Mouse (Mus musculus): ENCODE measurements around the gene Etnk2.
A peak's percentile ranks its signal among the peaks of the same experiment; 100 is the strongest.
"Not testable (repeated sequence)": the region's sequence is repeated elsewhere in the genome, so short reads cannot be mapped to it uniquely, and the experiment has no call there.

The Etnk2 gene

DNA sequence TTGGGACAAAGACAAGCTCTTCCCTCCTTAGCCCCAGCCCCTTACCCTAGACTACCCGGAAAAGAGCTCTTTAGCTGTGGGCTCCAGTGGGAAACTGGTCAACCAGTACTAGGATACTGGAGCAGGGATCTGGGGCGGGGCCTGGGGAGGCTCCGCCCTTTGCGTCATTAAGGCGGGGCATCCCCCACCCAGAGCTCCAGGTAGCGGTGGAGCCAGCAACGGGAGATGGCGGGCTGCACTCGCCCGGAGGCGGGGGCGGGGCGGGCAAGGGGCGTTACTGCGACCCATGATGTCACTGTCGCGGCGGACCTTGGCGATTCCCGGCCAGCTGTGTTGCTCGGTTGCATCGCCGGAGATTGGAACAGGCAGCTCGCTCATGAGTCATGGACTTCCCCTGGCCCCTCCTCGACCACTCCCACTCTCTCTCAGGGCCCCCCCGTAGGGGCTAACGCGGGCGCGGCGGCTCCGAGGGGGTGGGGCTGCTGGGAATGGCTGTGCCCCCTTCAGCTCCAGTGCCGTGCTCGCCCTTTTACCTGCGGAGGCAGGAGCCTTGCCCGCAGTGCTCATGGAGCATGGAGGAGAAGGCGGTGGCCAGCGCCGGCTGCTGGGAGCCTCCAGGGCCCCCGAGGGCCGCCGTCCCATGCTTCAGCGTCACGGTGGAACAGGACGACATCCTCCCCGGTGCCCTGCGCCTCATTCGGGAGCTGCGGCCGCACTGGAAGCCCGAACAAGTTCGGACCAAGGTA lies at the start of gene Etnk2:
Gene Etnk2, plus strand, starts transcription at position 297 of the 746 bp plus-strand sequence.
- peak; percentile 84 to 88 for DNase-seq

DNA sequence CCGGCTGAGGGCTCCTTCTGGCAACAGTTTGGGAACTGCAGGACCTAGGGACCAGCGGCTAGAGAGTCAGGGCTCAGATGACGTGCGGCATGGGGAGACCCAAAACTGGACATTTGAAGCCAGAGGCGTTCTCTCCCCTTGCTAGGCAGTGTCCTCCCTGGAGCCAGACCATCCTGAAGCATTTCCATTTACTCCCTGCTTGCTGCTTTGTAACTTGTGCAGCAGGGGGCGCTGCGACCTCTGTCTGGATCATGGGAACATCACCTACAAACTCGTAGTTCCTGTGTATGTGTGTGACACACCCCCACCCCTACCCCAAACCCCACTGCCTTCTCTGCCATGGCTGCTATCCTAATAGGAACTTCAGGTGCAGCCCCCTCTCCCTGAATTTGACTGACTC lies 49.0 kb upstream of the Etnk2 start:
- DNase-seq = peak in 1 of 2 experiments; percentile 51

DNA sequence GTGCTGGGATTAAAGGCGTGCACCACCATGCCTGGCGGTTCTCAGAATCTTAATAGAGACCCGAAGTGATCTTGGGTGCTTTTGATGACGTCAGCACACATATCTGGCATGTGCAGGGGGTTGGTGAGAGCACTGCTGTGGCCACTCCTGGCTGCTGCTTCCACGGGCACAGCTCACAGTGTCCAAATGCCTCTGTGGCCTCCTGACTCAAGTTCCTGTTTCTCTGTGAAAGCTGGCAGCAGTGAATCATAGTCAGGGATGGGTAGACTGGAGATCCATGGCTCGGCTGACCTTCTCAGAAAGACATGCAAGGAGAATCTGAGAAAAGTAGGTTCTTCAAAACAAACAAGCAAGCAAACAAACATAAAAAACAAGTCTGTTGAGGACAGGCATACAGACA lies 47.6 kb upstream of the Etnk2 start:
- no peak for DNase-seq

DNA sequence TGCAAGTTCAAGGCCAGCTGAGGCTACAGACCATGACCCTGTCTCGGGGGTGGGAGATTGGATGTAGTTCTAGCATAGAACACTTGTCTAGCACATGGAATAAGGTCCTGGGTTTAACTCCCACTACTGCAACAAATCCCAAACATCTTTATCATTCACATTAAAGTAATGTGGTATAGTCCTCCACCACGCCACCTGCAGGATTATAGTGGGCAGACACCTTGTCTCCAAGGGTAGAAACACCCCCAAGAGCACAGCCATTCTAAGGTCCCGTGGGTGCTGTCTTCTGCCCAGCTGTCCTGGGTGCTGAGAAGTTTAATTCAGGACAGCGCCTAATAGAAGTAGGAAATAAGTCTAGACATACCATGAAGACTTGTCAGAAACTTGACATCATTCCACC lies 46.8 kb upstream of the Etnk2 start:
- no peak for DNase-seq

DNA sequence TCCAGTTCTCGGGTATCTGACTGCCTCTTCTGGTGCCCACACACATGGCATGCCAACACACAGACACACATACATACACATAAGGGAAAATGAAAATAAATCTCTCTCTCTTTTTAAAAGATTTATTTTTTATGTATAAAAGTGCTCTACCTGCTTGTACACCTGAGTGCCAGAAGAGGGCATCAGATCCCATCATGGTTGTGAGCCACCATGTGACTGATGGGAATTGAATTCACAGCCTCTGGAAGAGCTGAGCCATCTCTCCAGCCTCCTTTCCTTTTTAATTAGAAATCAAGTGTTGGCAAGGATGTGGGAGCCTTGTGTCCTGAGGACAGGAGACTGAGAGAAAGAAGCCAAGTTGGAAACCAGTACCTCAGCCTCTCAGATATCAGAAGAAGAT lies 46.2 kb upstream of the Etnk2 start:
- no peak for DNase-seq

DNA sequence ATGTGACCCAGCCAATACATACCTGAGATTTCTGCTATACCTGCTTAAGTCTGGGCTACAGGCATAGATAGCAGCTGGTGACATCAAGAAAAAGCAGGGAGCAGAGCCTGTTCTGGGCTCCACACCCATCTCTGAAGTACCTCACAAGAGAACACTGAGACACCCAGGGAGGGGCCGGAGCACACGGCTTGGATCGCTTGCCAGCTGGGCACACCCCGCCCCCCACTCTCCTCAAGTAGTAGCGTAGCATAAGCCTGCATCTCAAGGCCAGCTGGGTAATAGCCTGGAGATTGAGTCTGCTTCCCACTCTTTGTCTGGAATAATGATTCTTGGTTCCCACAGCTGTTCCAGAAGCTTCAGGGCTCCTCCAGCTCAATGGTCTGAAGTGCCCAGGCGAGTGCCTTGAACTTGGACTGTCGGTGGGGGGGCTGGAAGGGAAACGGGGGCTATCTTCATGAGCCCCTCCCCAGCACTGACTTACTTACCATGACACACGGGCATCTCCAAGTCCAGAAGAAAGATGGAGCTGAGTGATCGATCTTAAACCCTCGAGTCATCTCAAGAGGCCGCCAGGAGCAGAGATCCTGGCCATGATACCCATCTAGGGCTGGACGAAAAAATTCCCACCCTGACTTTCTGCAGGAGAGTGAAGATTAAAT lies 42.0 kb upstream of the Etnk2 start, which contains the start of gene Kiss1:
Gene Kiss1, plus strand, starts transcription at position 609 of the 659 bp plus-strand sequence.
- no peak for DNase-seq

DNA sequence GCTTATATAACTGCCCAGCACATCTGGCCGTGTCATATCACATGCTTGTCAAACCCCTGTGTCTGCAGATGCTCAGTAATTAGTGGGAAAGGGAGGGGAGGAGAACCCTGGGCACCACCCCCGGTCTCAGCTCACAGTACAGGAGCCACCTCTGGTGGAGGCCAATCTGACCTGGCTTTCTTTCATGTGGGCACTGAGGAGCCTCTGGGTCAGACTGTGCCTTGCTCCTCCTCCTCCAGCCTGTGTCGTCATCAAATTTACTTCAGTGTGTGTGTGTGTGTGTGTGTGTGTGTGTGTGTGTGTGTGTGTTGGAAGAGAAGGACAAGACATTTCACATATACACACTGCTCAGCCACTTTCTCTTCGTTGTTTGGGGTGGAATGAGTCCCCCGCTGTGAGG lies 40.0 kb upstream of the Etnk2 start:
- no peak for DNase-seq

DNA sequence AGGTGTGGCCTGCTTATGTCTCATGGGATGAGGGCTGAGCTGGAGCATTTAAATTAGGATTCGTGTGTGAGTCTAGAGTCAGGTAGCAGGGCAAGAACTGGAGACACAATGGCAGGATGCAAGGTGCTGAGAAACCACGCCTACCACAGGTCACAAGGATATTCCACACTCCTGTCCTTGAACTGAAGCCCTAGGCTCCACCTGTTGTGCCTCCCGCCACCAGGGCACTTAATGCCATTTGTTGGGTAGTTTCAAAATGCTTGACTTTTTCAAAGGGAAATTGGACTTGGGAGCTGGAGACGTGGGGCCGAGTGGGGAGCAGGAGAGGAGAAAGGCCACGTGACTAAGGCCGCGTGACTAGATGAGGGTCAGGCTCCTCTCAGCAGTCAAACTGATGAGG lies 37.4 kb upstream of the Etnk2 start:
- no peak for DNase-seq

DNA sequence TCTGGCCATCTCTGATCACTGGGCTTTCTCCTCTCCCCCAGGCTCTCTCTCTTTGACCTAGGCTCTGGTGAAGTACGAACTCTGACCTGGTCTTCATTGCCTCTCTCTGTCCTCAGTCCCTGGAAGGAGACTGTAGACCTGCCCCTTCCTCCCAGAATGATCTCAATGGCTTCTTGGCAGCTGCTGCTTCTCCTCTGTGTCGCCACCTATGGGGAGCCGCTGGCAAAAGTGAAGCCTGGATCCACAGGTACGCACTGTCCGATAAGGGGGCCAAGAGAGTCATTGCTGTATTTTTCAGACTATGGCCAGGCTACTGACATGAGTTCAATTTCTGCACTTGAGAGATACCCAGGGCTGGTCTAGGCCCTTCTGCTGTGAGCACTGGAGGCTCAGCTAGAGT lies 36.3 kb upstream of the Etnk2 start:
- no peak for DNase-seq

DNA sequence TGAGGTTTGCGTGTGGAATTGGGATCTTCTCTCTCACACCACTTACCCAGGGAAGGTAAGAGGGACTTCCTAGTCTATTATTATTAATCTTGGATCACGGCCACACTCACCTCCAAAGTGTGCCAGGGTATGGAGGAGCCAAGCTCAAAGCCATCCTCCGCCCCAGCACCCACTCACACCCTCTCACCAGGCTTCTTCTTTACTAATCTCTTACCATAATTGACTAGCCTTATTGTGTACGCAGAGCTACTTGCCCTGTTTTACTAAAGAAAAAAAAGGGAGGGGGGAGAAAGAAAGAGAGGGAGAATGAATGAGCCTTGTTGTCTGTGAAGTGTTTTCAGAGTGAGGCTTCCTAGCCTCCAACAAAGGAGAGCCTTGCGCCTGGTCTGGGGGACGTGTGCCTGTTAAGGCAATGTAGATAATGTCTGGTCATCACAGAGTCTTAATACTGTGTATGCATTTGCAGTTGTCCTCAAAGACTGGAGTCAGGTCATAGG lies 35.0 kb upstream of the Etnk2 start:
- no peak for DNase-seq

DNA sequence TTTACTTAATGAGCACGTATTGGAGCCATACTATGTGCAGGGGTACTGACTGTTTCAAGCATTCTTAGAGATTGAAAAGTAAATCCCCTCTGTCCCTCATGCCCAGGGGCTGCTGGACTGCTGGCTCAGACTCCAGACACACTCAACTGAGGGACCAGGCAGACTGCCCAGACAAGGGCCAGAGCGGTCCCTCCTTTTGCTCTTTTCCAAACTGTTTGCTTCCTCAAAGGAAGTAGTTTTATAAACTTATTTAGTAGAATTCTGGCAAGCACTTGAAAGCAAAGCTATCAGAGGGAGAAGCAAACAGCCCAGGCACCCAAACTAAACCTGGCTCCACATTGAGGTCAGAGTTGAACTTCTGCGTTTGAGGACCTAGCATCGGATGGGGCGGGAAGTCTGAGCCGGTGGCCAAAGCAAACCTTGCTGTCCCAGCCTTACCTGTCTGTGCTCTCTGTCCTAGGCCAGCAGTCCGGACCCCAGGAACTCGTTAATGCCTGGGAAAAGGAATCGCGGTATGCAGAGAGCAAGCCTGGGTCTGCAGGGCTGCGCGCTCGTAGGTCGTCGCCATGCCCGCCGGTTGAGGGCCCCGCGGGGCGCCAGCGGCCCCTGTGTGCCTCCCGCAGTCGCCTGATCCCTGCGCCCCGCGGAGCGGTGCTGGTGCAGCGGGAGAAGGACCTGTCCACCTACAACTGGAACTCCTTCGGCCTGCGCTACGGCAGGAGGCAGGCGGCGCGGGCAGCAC lies 34.3 kb upstream of the Etnk2 start:
- no peak for DNase-seq

DNA sequence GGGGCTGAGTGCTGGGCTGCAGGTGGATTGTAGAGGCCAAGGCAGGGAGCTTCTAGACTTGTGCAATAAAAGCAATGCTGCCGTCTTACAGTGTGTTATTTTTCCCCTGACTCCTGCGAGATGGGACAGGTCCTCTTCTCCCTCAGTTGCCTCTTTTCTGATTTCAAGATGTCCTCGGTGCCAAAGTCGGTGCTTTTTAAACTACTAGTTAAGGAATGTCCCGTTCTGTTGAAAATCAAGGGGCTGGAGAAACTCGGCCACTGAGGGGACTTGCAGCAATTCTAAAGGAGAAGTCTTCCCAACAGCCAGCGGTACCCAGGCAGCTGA lies 33.8 kb upstream of the Etnk2 start:
- no peak for DNase-seq

DNA sequence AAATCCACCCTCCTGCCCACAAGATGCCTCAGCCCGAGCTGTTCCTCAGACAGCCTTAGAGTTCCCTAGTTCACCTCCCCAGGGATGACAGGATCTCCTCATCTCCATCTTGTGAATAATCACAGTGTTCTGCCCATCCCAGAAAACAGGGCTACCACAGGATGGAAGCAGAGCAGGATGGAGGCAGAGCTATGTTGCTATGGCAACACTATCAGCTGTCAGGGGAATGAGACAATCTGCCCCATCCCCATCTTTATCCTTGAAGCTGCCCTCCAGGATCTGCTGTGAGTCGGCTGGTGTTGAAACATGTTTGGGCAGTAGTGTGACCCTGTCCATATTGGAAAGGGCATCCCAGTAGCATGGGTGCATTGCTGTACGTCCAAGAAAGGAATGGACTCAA lies 32.2 kb upstream of the Etnk2 start:
- no peak for DNase-seq

DNA sequence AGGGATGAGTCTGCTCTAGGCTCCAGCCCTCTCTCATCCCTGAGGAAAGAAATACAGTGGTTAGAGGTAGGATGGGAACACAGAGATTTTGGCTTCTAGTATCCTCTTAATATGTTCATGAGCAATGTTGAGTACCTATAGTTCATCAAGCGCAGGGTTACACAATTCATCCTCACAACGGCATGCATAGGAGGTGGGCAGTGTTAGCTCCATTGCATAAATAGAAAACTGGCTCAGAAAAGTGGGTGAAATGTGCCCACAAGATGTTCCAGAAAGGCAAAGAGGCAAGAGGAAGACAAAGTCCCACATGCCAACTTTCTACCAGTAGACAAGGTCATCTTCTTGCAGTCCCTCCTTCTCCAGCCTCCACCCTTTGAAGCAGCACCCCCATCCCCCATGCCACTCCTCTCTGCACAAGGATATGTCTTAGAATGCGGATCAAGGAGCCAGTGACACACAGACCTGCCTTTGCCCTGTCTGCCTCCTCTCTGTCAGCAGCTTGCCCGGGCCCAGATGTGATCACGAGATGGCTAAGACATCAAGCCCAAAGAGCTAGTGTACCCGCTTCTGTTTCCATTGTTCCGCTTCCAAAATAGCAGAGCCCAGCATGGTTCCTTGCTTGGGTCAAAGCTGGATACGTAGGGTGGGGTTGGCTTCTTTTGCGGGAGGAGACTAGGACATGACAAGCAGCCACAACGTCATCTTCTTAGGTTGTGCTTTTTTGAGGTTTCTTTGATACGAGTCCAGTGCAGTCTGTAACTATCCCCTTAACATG lies 30.5 kb upstream of the Etnk2 start:
- no peak for DNase-seq

DNA sequence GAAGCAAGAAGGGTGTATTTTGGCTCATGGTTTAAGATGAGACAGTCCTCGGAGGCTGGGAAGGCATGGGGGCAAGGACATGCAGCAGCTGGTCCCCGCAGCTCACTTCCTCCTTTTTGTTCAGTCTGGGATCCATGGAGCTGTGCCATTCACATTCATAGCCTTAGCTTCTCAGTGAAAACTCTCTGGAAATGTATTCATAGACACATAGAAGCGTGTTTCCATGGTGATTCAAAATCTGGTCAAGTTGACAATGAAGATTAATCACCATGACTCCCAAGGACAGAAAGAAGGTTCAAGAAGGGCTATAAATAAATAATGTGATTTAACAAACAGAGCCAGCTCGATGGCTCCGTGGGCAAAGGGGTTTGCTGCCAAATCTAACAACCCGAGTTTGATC lies 29.4 kb upstream of the Etnk2 start:
- no peak for DNase-seq

DNA sequence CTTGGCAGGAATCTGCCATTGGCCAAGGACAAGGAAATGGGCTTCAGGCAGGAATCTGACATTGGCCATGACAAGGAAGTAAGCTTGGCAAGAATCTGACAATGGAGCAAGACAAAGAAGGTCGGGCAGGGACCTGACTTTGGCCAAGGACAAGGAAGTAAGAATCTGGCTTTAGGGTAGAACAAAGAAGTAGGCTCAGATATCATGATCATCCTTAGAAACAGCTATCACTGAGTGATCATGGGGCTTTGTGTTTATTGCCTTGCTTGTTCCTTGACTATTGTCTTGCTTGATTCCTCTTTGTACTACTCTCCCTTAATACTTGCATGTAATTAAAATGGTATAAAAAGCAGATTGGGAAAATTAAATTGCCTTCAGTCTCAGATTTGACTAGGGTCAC lies 23.0 kb upstream of the Etnk2 start:
- DNase-seq = not testable (repeated sequence)

DNA sequence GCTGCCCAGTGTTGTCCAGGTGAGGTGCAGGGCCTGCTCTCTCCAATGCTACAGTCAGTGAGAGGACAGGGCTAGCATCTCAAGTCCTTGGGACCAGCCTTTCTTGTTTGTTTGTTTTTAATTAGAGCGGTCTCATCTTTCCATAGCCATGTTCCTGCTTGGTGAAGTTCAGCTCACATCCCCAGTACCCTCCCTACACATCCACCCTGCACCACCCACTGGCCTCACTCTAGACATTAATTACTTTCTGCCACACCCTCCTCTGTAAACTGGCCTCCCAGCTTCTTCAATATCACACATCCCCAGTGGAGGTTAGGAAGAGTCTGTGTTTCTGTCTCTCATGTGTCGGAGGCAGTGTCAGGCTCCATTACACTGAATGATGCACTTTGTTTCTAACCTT lies 19.0 kb upstream of the Etnk2 start:
- DNase-seq = no peak

DNA sequence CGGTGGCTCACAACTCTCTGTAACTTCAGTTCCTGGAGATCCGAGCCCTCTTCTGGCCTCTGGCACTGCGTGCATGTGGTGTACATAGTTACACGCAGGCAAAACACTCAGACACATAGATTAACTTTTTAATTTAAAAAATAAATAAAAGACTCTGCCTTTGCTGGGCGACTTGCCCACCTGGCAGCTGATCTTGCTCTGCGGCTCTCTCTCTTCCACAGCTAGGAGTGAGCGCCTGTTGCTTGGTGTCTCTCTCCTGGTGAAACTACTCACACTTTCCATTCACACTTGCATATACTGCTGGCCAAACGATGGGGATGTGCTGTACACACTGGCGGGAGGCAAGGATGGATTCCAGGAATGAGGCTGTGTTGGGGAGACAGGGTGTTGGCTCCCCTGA lies 16.8 kb upstream of the Etnk2 start:
- no peak for DNase-seq

DNA sequence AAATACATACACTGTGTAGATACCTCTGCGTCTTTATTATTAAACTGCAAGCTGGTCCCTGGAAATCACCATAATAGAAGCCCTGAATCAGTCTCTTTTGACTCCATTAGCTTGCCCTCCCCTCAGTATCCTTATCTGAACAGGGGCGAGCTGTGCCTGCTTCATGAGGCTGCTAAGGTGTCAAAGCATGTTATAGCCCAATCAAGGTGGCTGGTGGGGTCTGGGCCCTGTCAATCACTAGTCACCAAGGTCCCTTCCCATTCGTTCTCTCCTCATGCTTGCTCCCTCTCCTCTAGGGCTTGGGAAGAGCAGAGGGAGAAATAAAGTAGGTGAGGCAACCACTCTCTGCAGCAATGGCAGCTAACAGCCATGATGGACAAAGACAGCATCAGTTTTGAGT lies 16.1 kb upstream of the Etnk2 start:
- no peak for DNase-seq

DNA sequence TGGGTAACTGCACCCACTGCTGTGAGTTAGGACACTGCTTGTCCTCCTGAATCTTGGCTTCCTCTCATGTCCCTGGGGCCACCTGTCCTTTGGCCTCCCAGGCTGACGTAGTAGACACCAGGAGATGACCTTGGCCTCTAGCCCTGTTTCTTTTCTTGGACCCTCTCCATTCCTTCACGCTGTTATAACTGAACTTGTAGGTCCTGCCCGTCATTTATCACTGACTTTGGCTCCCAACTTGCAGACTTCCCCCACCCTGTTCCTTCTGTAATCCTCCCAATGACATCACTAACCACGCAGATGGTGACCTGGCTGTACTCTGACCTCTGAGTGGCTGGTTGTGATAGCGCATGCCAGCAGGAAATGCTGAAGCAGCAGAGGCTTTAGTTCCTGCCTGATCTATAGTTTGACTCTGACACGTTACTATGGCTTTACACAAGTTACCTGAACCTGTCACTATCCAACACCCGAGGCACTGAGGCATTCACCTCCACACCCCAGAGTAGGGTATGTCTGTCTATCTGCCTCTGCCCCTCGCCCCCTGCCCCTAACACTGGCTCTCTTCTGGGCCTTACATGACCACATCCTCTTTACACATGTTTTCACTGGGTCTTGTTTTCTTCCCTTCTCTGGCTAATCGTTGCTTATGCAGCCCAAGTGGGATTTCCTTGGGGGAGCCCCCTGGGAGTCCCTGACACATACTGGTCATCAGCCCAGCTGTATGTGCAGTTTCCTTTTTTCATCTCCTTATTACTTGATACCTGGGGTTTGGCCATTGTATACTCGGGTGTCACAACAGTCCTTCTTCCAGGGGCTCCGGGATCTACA lies 15.5 kb upstream of the Etnk2 start:
- peak; percentile 53 to 56 for DNase-seq

DNA sequence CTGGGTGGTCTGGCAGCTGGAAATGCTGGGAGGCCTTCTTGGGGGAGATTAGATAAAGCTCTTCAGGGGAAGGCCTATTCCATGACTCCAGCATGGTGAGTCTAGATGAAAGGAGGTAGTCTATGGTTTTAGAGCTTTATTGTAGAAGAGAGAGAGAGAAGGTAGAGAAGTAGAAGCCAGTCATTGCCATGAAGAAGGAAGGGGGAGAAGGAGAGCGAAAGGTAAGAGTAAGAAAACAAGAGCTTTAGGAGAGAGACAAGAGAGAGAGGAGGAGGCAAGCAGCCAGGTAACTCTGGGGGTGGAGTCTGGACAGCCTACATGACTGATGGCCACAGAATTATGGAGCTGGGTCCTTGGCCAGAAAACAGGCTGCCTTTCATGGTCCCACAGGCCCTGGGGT lies 13.2 kb upstream of the Etnk2 start, which contains the start of gene Ren1:
Gene Ren1, plus strand, starts transcription at position 301 of the 400 bp plus-strand sequence.
- no peak for DNase-seq

DNA sequence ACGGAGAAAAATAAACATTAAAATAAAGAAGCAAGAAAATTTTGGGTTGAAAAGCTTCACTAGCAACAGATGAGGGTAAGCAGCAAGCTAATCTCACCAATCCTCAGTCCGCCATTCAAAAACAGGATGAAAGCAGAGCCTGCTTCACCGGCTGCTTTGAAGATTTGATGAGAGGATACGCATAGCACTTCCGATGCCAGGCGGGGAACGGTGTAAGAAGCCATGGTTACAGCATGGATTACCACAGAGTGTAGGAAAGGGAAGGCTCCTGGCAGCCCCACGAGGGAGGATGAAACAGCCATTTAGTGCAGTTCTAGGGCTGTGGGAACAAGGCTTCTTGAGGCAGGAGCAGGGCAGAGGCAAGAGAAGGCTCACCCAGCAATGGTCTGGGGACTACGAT lies 11.6 kb upstream of the Etnk2 start:
- DNase-seq = no peak

Data from kidney, adult 8-10 months (tissue).